Mouse (Mus musculus): ENCODE data around the gene Hist1h1a. TPM values are rescaled to one million over a fixed set of nuclear protein-coding genes. Genes with fewer than 3 reads are reported as not detected.
A peak's percentile ranks its signal among the peaks of the same experiment; 100 is the strongest.
"Not testable (repeated sequence)": the region's sequence is repeated elsewhere in the genome, so short reads cannot be mapped to it uniquely, and the experiment has no call there.

The Hist1h1a gene
- total RNA-seq, 1 experiment from 2014 or later: 219 TPM

DNA sequence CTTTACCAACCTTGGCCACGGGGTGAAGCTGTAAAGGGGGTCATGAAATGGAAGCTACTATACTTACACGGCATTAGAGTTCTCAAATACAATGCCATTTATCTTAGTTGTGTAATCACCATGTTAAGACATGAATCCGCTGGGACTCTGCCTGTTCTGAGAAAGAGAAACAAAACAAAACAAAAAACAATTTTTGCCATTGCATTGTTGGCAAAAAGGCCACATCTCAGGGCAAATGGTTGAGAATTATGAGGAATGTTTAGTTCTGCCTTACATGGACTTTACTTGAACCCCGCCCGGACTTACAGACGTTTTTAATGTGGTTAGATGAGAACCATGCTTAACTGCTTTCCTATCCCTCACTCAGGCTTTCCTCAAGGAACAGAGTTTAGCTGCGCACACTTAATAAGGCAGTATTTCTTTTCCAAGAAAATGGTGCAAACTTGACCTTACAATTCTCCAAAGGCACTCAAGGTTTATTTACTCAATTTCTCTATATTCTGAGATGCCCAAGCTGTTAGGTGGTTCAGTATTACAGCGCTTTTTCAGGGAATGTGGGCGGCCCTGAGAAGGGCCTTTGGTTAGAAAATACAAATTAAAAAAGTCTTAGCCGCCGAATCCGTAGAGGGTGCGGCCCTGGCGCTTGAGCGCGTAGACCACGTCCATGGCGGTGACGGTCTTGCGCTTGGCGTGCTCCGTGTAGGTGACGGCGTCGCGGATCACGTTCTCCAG lies 3.1 kb upstream of the Hist1h1a start:
- no peak for DNase-seq

GRCm38 (mm10) chr13:23760972-23761864 lies 2.2 kb upstream of the Hist1h1a start, which contains the start of gene Hist1h4a:
Gene Hist1h4a (minus strand): TSS chr13:23761230.
- DNase-seq: peak; percentile 99

DNA sequence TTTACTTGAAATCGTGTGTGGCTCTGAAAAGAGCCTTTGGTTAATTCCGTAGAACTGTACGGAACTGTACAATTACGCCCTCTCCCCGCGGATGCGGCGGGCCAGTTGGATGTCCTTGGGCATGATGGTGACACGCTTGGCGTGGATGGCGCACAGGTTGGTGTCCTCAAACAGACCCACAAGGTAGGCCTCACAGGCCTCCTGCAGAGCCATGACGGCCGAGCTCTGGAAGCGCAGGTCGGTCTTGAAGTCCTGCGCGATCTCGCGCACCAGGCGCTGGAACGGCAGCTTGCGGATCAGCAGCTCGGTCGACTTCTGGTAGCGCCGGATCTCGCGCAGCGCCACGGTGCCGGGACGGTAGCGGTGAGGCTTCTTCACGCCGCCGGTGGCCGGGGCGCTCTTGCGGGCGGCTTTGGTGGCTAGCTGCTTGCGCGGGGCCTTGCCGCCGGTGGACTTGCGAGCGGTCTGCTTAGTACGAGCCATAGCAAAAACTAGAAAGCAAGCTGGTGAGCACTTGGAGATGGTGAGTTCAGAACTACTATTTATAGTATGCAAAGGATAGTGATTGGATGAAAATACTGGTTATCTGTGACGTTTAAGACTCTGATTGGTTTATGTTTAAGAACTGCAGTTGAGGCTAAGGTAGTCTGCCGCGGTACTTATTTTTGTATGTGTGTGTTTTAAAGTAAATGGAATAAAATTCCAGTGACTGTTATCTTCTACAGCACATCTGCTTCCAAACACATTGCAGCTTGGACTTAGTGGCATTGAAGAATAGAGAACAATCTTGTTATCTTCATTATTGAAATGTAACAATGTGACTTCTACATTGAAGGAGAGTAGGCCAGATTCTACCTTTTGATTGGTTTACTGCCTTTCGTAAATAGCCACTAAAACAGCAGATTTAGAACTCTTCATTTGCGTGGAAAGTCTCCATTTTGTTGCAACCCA lies 1.3 kb upstream of the Hist1h1a start, which contains the start of gene Hist1h3a:
Gene Hist1h3a, minus strand, starts transcription at position 516 of the 951 bp plus-strand sequence.
- DNase-seq: peak; percentile 70

GRCm38 (mm10) chr13:23763242-23763585 lies 252 bp upstream of the Hist1h1a start:
- no peak for DNase-seq

GRCm38 (mm10) chr13:23764324-23765171 lies 1.1 kb downstream of the Hist1h1a start:
- DNase-seq: no peak

GRCm38 (mm10) chr13:23765172-23765513 lies 1.7 kb downstream of the Hist1h1a start:
- DNase-seq: no peak

DNA sequence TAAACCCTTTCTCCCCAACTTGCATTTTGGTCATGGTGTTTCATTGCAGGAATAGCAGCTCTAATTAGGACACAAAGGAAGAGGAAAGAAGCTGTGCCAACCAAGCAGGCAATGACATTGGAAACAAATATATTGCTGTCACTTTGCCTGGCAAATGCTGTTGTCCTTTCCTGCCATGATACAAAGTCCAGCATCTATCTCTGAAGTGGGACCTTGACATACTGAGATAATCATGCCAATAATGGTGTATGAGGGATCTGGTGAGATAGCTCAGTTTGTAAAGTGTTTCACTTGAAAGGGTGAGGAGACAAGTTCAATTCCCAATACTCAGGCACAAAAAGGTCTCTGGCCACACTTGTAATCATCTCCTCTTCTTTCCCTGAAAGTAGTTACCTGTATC lies 3.3 kb downstream of the Hist1h1a start:
- peak; percentile 31 for DNase-seq

GRCm38 (mm10) chr13:23768834-23769397 lies 5.5 kb downstream of the Hist1h1a start:
- no peak for DNase-seq

DNA sequence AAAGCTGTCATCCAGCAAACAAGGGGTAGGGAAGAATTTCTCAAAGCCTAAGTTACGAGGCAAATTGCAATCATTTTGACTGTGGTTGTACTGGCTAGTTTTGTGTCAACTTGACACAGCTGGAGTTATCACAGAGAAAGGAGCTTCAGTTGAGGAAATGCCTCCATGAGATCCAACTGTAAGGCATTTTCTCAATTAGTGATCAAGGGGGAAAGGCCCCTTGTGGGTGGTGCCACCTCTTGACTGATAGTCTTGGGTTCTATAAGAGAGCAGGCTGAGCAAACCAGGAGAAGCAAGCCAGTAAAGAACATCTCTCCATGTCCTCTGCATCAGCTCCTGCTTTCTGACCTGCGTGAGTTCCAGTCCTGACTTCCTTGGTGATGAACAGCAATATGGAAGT lies 6.1 kb downstream of the Hist1h1a start, which contains the start of gene Trim38:
Gene Trim38, plus strand, starts transcription at position 301 of the 400 bp plus-strand sequence.
- DNase-seq: not testable (repeated sequence)

- peak; percentile 69 for DNase-seq
Observed at GRCm38 (mm10) chr13:23772561-23773313, 9.3 kb downstream of the Hist1h1a start.

DNA sequence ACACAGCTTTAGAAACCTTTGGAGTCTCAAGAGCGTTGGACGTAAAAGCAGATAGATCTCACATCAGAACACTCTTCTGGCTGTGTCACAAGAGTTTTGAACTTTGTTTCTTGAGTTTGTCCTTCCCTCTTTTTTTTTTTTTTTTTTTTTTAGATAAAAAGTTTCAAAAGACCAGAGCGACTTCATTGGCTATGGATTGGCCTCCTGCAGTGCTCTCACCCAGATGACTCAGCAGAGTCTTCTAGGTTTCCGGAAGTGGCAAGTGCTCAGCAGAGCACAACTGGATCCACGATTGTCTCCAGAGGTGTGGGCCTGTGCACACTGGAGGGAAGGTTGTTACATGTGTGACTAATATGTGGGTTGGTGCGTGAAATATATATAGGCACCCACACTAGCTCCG lies 14.9 kb downstream of the Hist1h1a start:
- no peak for DNase-seq

- DNase-seq: no peak
Observed at GRCm38 (mm10) chr13:23779025-23779424, 15.6 kb downstream of the Hist1h1a start.

DNA sequence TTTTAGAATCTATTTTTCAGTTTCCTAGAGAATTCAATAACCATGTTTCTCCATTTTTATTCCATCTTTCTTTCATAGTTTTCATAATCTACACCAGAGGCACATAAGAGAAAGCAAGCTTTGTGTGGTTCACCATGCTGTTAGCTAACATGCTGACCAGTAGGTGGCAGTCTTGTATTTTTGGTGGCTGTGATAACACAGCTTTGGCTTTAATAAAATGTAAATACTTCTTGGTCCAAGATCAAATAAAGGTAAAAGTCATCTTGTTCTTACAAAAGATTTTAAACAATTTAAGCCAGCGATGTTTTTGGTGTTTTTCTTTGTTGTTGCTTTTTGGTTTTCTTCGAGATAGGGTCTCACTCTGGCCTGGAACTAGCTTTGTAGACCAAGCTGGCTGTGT lies 29.1 kb downstream of the Hist1h1a start:
- DNase-seq: peak; percentile 67

DNA sequence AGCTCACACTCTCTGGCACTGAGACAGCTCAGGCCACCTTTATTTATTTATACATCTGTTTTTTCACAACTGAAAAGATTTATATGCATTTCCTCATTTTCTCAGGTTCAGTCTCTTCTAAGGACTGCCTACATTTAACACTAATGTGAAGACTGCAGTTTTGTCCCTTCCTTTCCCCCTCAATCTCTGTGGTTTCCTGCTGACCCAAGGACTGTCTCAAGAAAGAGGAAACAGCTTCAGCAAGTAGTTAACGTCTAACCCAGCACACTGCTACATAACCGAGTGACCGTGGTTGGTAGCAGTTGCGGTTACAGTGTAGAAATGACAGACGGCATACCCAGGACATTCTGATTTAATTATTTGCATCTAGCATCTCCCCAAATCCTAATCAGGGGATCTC lies 35.9 kb downstream of the Hist1h1a start:
- DNase-seq: no peak

GRCm38 (mm10) chr13:23804532-23804931 lies 41.1 kb downstream of the Hist1h1a start:
- DNase-seq: no peak

GRCm38 (mm10) chr13:23806422-23807052 lies 43.1 kb downstream of the Hist1h1a start, which contains the start of gene Slc17a2:
Gene Slc17a2 (plus strand): TSS chr13:23806993.
- no peak for DNase-seq

All from adrenal gland, postnatal 14 days (tissue).